Mouse (Mus musculus): Measurements from ENCODE around the gene Mrps36. TPM values are rescaled to one million over a fixed set of nuclear protein-coding genes. Genes with fewer than 3 reads are reported as not detected.
"Not testable (repeated sequence)": the region's sequence is repeated elsewhere in the genome, so short reads cannot be mapped to it uniquely, and the experiment has no call there.

Mrps36 gene
- total RNA-seq (2021) = 100 to 1,000 TPM; 196 to 207 TPM

DNA sequence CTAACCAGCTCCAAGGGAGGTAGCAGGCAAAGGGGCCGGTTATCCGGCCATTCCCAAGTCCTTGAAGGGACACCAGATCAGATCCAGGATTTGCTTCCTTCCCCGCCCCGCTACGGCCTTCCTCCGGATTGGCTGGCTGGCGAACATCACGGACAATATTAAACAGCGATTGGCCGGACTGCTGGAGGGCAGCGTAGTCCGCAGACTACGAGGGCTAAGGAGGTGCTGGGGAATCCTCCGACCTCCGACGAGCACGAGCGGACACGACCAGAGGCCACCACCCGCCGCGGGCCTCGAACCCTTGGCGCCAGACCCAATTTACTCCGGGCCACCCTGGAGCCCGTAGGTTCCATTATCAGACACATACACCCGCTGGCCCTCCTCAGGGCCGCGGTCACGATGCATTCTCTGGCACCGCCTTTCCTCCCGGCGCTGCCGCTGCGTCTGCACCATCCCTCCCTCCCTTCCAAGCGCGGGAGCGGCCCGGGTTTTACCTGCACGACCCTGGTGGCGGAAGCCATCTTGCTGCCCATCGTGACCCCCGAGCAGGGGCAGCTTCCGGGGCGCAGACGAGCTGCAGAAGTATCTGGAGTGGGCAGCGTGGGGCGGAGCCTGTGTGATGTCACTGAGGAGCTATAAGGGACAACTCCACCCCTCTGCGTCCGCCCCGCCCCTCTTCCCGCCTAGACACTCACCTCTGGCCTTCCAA, at the start of gene Mrps36:
Gene Mrps36 (minus strand): TSS at position 624 of the 709 bp plus-strand sequence.
- intact Hi-C loops (cut with DNase I) = loop anchor here (1.0 to 2.0 kb wide), 2 partner anchors 13 to 31 kb away; partner anchors contain the start of gene Cenph
- DNase-seq = peak; percentile 91 to 92

DNA sequence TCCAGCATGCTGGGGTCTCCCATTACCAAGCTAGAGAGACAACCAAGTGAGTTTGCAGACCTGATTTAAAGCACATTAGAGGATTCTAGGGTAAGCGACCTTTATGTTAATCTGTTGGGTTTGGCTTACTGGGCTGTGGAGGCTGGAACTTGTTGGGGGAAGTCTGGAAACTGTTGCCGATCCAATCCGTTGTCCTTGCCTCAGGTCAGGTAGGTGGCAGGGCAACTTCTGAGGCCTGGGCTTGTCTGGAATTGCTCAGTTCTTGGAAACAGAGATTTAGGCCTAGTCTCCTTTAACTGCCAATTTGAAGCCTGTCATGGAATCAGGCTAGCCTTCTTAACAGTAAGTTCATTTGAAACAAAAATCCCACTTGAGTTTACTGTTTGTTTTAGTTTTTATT, 44.6 kb upstream of the Mrps36 start:
- intact Hi-C loops (cut with DNase I) = loop anchor here (5.0 kb wide), 1 partner anchor 43 kb away; the partner anchor contains the start of gene Slc30a5

DNA sequence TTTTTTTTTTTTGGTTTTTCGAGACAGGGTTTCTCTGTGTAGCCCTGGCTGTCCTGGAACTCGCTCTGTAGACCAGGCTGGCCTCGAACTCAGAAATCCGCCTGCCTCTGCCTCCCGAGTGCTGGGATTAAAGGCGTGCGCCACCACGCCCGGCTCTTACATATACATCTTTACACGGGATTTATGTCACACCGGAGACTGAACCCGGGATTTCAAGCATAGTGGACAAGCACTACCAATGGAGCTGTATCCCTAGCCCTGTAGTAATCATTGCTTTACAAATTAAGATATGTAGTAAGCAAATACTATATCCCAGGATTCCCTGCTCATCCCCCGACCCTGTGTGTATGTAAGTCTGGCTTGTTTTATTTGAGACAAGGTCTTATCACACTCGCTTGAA, 43.6 kb upstream of the Mrps36 start:
- intact Hi-C loops (cut with DNase I) = loop anchor here (5.0 kb wide), 1 partner anchor 44 kb away; the partner anchor contains the start of gene Slc30a5
- not testable (repeated sequence) for DNase-seq

More for the DNA sequence above, 44.6 kb upstream of the Mrps36 start:
- no peak for DNase-seq

DNA sequence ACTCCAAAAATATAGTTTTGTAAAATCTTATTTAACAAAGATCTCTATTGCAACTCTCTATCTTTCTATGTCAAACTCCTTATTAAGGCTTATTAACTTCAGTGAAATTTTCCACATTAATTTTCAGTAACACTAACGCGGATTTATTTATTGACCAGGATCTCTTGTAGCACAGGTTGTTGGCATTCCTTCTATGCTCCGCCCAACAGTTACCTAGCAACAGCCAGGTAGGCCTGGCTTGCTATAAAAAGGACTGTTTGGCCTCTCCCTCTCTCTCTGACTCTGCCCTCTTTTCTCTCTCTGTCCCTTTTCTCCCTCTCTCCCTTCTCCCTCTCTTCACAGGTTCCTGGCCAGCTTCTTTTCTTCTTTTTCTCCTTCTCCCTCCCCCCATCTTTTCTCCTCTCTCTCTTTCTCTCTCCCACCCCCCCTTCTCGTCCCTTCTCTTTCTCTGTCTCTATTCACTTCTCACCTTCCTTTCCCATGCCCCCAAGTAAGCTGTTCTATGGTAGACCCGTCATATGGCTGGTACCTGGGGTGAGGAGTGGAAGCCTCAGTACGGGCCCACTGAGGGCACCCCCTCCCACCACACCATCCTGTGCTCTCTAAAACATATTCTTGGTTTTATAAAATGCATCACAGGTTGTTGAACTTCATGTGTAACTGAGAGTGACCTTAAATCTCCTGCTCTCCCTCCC, 43.0 kb upstream of the Mrps36 start:
- intact Hi-C loops (cut with DNase I) = loop anchor here (5.0 kb wide), 1 partner anchor 45 kb away; the partner anchor contains the start of gene Slc30a5
- DNase-seq = no peak

DNA sequence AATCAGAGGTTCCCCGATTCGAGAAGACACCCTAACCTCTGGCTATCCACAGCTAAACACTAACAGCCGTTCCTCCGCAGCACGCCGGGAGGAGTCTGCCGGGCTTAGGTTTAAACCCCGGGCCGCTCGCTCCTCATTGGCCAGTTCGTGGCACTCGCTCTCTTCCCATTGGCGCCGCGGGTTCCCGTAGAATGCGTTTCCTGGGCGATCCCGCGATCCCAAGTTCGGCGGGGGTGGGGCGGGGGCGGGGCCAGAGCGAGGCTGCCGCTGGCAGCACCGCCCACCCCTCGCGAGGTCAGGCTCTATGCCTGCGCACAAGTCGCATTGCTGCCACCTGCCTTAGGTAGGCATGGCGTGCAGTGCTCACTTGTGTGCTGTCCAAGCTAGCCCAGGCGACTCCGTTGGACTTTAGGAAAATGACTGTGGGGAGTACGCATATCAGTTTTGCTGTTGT, 42.0 kb upstream of the Mrps36 start, which contains the start of gene Ccnb1:
Gene Ccnb1 (minus strand): TSS at position 157 of the 454 bp plus-strand sequence.
- intact Hi-C loops (cut with DNase I) = loop anchor here (5.0 kb wide), 1 partner anchor 46 kb away; the partner anchor contains the start of gene Slc30a5
- DNase-seq = peak; percentile 86 to 89

DNA sequence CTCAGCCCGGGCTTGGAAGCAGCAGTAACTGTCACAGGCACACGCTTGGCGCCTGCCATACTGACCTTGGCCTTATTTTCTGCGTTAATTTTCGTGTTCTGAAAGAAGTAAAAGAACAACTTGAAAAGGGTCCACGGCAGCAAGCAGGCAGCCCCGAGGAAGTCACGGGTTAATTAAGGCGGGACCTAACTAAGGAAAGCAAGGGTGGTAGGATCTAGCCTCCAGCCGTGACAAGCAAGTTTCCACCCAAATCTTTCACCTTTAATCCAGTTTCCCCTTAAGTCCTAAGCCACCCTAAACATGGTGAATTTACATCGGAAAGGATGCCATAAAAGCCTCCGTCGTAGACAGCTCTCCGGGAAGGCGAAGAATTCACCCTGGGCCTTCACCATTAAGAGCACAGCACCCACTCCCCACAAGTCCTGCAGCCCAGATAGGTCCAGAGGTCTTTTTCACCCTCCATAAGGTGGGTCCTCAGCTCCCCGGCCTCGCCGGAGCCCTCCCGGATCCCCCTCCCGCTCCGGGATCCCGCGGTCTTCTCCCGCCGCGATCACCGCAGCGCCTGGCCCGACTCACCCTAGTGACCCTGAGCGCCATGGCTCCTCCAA, 41.5 kb upstream of the Mrps36 start:
- DNase-seq = no peak
- intact Hi-C loops (cut with DNase I) = loop anchor here (5.0 kb wide), 1 partner anchor 46 kb away; the partner anchor contains the start of gene Slc30a5

DNA sequence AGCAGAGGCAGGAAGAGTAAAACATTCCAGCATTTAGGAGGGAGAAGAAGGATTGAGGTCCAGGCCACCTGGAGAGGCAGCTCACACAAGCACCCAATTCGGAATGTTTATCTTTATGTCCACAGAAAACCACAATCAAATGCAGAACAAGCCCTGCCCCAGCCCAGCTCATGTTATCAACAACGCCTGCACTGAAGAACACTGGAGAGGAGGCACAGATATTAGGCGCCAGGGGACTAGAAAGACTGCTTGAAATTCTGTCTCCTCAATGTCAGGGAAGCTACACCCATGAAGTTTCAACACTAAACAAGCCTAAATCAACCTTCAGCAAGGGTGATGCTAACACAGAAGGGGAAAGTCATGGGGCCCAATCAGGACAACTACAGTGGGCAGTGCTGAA, 33.0 kb upstream of the Mrps36 start:
- no peak for DNase-seq
- intact Hi-C loops (cut with DNase I) = no loop called here

DNA sequence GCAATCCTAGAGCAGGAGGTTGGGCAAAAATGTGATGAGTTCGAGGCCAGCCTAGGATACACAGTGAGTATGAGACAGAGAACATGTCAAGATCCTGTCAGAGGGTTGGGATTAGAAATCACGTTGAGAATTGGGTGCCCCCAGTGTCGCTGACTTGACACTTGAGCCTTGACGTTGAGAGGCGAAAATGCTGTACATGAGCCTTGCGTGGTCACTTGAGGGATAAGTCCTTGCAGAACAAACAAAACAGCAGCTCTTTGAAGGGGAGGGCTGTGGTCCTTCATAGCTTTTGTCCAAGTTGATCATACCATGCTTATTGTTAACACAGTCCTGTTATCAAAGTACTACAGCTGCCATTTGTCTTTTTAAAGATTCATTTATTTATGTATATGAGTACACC, 32.3 kb upstream of the Mrps36 start:
- intact Hi-C loops (cut with DNase I) = no loop called here
- DNase-seq = no peak

DNA sequence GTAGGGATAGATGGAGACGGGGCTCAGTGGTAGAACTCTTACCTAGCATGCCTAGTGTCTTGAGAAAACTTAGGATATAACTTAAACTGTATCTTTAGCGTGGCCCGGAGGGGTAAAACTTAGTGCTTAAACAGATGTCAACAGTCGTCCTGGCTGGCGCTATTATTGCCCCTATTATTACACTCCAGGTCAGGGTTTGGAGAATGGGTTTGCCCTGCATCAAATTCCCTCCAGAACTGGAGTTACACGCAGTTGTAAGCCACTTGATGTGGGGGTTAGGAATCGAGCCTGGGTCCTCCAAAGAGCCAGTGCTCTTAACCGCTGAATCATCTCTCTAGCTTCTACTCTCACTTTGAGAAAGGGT, 31.6 kb upstream of the Mrps36 start:
- no peak for DNase-seq
- intact Hi-C loops (cut with DNase I) = no loop called here

DNA sequence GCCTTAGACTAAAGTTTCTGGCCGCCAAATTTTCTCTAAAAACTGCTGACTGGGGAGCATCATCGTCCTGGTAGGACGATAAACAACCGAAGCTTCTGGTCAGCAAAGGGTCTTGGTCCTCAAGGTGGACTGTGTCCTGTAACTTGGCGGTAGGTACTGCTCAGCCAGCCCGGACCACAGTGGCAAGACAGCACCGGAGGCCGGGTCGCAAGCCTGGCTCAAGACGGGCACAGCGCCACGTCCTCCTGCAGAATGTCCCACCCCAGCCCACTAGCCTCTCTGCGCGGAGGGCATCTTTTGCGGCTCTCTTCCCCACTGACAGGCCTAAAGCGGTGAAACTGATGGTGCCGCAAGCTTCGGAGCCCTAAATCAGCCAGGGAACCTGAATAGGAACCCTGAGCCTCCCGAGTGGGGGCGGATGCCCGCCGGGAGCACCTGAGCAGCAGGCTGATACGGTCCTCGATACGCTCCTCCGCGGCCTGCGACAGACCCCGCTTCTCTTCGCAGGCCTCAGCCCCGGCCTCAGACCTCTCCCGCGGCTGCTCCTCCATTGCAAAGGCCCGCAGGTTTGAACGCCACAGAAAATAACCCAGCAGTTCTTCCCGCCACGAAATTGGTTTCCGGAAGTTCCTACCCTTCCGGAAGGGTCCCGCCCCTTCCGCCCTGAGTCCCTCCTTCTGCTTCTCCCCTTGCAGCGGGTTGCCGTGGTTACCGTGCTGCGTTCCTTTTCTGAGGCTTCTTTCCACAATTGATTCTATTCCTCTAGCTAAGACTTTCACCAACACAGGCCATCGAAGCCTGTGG, 31.0 kb upstream of the Mrps36 start, which contains the start of gene Cenph:
Gene Cenph (minus strand): TSS at position 648 of the 804 bp plus-strand sequence.
- peak; percentile 81 to 82 for DNase-seq
- intact Hi-C loops (cut with DNase I) = loop anchor here (2.0 kb wide), 1 partner anchor 31 kb away; the partner anchor contains the start of gene Mrps36

DNA sequence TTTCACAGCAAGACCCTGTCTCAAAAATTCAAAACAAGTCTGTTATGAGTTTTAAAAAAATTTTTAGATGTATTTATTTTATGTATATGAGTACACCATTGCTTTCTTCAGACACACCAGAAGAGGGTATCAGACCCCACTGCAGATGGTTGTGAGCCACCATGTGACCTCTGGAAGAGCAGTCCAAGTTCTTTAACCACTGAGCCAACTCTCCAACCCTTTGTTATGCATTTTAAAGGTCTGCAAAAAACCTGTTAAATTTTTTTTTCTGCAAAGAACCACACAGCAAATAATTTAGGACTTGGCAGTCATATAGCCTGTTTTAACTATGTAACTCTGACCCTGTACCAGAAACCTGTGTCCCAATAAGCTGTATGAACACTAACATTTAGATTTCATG, 30.2 kb upstream of the Mrps36 start:
- intact Hi-C loops (cut with DNase I) = loop anchor here (2.0 kb wide), 1 partner anchor 30 kb away; the partner anchor contains the start of gene Mrps36
- DNase-seq = no peak

DNA sequence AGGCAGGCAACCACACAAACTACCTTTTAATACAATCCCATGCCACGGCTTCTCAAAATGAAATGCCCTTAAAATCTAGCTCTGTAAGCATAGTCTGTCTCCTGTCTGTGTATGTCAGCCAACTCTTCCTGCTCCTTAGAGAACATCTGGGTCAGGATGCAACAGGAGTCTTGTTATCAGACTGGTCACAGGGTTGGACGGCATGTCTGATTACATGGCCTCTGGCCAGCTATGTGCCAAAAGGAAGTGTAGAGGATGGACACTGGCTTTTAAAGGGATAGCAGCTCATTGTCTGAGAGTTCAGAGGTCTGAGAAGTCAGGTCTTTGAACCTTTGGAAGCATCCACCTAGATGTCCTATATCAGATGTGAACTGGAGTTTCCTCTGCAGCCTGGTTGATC, 10.9 kb upstream of the Mrps36 start:
- DNase-seq = peak in 1 of 2 experiments; percentile 13
- intact Hi-C loops (cut with DNase I) = no loop called here

DNA sequence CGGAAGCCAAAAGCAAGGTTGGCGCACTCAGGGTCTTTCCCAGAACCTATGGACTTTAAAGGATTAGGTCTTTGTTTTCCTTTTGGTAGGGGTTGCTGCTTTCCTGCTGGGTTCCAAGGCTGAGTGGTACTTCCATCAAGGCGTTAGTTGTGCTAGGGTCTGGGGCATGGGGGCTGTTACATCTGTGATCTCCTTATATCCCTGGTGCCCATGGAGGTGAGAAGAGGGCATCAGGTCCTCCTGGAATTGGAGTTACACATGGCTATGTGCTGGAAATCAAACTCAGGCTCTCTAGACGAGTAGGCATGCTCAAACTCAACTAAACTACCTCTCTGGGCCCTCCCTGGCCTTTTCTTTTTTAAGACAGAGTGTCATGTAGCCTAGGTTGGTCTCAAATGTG, 9.7 kb upstream of the Mrps36 start:
- no peak for DNase-seq
- intact Hi-C loops (cut with DNase I) = no loop called here

DNA sequence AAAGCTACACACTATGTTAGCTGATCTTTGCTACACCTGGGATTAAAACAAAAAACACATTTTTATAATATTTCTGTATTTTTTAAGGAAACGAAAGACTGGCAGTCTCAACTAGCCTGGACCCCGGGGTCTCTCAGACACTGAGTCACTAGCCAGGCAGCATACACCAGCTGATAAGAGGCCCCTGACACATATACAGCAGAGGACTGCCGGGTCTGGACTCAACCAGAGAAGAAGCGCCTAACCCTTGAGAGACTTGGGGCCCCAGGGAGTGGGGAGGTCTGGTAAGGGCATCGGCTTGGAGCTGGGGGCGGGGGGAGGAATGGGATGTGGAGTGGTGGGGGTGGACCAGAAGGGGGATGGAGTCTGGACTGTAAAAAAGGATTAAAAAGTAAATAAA, 8.6 kb upstream of the Mrps36 start:
- no peak for DNase-seq
- intact Hi-C loops (cut with DNase I) = no loop called here

DNA sequence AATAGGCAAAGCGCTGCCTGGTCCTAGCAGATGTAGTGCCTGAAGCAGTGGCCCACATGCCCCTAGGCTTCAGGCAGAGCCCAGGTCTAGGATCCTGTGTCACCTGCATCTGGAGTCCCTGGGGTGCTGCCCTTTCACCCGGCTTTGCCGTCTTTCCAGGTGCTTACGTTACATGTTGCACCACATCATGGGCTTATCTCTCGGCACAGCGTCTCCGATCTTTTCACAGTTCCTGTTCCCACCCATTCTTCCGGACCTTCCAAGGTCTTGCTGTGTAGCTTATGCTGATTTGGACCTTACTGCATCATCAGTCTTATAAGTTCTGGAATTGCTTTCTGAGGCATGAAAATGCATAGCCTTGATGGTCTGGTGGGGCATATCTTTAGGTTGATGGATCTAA, 8.1 kb upstream of the Mrps36 start:
- no peak for DNase-seq
- intact Hi-C loops (cut with DNase I) = no loop called here

DNA sequence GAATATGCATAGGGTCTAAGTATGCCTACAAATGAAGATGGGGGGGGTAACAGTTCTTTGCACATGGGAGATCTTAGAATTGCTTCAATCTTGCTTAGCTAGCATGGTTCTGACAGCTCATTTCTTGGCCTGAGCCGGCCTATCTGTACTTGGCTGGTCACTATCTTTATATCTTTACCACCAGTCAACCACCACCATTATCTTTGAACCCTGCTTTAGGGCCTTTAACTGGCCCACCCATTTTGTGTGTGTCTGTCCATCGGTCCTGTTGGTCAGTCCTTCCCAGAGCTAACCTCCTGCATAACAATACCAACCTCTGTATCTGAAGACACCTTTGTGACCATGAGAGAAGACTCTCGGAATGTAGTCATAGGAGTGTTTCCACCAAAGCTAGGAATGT, 6.9 kb upstream of the Mrps36 start:
- no peak for DNase-seq
- intact Hi-C loops (cut with DNase I) = no loop called here

DNA sequence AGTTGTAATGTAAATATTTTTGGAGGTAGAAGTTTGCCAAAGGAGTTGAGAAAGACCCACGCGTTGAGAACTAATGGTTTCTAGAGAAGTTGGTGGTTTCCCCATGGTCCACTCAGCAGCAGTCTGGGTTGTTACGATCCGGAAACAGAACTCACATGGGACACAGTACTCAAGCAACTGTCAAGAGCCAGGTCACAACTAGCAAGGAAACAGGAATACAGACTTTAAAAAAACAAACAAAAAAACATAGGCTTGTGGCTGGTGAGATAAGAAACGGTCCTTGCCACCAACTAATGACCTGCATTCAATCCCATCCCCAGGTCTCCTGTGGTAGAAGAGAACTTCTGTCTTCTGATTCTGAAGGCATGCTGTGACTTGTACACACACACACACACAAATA, 6.3 kb upstream of the Mrps36 start:
- intact Hi-C loops (cut with DNase I) = no loop called here
- no peak for DNase-seq

DNA sequence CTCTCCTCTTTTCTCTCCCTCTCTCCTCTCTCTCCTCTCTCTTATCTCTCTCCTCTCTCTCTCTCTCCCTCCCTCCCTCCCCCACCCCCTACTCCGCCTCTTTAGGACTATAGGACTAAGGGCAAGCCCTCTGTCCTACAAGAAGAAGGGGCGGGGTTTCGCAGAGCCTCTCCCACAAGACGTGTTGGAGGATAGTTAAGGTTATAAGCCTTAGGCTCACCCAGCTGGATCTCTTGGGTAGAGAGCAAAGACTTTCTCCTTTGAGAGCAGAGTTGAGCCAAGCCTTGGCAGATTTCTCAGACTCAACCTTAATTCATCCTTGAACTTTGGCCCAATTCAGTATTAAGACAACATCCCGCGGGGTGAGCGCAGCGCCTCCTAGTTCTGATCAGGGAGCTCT, 4.2 kb upstream of the Mrps36 start:
- intact Hi-C loops (cut with DNase I) = no loop called here
- DNase-seq = no peak

DNA sequence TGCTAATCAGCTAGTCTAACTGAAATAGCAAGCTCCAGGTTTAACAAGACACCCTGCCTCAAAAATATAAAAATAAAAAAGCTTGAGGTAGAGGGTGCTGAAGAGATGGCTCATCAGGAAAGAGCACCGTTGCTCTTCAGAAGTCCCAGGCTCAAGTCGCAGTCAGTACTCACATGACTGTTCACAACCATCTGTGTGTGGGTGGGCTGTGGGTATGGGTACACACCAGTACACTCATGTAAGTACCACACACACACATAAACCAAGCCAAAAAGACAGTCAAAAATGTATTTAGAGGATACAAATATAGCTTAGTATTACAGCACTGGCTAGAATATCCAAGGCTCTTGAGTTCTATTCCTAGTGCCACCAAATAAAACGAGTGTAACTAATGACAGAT, 1.6 kb upstream of the Mrps36 start:
- DNase-seq = no peak
- intact Hi-C loops (cut with DNase I) = no loop called here
